Comparison of ENCODE assay signal across 9 mouse cellular contexts in the genomic region with DNA sequence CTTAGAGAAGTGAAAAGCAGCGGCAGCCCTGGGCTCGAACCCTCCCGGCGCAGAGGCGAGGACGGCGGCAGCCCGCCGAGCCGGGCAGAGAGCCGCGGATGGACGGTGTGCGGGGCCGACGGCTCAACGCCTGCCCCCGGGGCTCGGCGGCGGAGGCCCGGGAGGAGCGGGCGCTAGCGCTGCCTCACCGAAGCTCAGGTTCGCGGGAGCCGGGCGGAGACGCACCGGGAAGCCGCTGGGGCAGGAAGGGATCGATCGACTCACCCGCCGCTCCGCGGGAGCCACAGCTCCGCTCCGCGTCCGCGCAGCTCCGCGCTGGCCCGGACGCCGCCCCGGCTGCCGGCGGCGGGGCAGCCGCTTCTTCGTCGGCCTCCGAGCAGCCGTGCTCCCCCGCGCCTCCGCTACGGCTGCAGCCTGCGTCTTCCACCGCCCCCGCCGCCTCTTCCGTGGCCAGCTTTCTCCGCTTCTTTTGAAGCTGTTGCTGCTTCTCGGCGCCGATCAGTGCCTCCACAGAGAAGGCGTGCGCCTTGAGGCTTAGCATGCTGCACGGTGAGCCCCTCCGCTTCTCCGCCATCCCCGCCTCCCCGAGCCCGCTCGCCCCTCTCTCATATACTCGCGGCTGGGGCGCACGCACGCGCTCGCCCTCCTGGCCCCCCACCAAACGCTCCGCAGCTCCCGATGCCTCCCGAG. TPM values are rescaled to one million over a fixed set of nuclear protein-coding genes. Genes with fewer than 3 reads are reported as not detected.
A peak's percentile ranks its signal among the peaks of the same experiment; 100 is the strongest.
DNase-seq lines count a peak whose midpoint lies in the region; ATAC-seq lines count a peak whose summit lies in the region.
"Had no signal": no experiment of that assay in that cellular context is flagged by ENCODE, and none has a peak within 500 bp of the region (broad histone marks: within the 10 kb centered on the region; RNA-seq: fewer than 3 reads in every experiment).

No protein-coding gene starts in this region.

- DNase-seq in cerebellum, postnatal 14 days = peak; percentile 32 to 49
- no peak for DNase-seq in cerebellum, adult 9-10 months
- DNase-seq in thymus, postnatal 4 days = peak; percentile 17
- DNase-seq in thymus, postnatal 0 days (ENCODE audit: low spot score) = no peak

- H3K4me2 ChIP-seq in limb, embryonic 12.5 days = peak overlapping the region; percentile 73
- peak overlapping the region; percentile 51 for H3K4me2 ChIP-seq in neural tube, embryonic 14.5 days (ENCODE audit: low read depth, low read length)

- peak; percentile 21 for ATAC-seq in granulocyte monocyte progenitor cell, adult 5-6 weeks (replicated peaks; ENCODE audit: poor library complexity, severe bottlenecking)
- ATAC-seq in limb, embryonic 12.5 days (ENCODE audit: insufficient number of reproducible peaks, insufficient read depth, low FRiP score, low TSS enrichment, low read depth) = no peak
- ATAC-seq in neural tube, embryonic 14.5 days (ENCODE audit: low read depth) = peak; percentile 53
- ATAC-seq in monocyte, adult 5-6 weeks (replicated peaks; ENCODE audit: insufficient number of reproducible peaks, low FRiP score, low TSS enrichment, poor library complexity, severe bottlenecking) = no peak

- no peaks in the 10 kb centered on the region for H3K9me3 ChIP-seq in limb, embryonic 12.5 days
- no peaks in the 10 kb centered on the region for H3K9me3 ChIP-seq in neural tube, embryonic 14.5 days (ENCODE audit: control insufficient read depth, low read length)

- peak overlapping the region; percentile 98 for H3K27ac ChIP-seq in limb, embryonic 12.5 days
- no peak overlapping the region for H3K27ac ChIP-seq in neural tube, embryonic 14.5 days (ENCODE audit: low read depth, low read length)

- peaks cover 41% of the 10 kb centered on the region for H3K4me1 ChIP-seq in limb, embryonic 12.5 days (replicated peaks)
- peaks cover 9% of the 10 kb centered on the region for H3K4me1 ChIP-seq in neural tube, embryonic 14.5 days (ENCODE audit: control insufficient read depth, insufficient read depth, low read length)

- 1% methylated on average over 85 of the region's 91 CpGs for WGBS in limb, embryonic 12.5 days
- under 1% methylated on average over 65 of the region's 91 CpGs for WGBS in neural tube, embryonic 14.5 days

- peaks cover 4% of the 10 kb centered on the region; the same call in 1 of the 2 replicates for H3K36me3 ChIP-seq in limb, embryonic 12.5 days
- H3K36me3 ChIP-seq in neural tube, embryonic 14.5 days (ENCODE audit: control insufficient read depth, insufficient read depth, low read length) = no peaks in the 10 kb centered on the region

- peak overlapping the region; percentile 100 for H3K9ac ChIP-seq in limb, embryonic 12.5 days (replicated peaks)
- H3K9ac ChIP-seq in neural tube, embryonic 14.5 days (replicated peaks; ENCODE audit: low read depth, low read length) = peak overlapping the region; percentile 41

- peak overlapping the region; percentile 92 for H3K4me3 ChIP-seq in limb, embryonic 12.5 days (replicated peaks)
- peak overlapping the region; percentile 38 for H3K4me3 ChIP-seq in neural tube, embryonic 14.5 days (ENCODE audit: low read depth, low read length)

- H3K27me3 ChIP-seq in limb, embryonic 12.5 days = peaks cover 49% of the 10 kb centered on the region
- peaks cover 50% of the 10 kb centered on the region for H3K27me3 ChIP-seq in neural tube, embryonic 14.5 days (ENCODE audit: control insufficient read depth, insufficient read depth, low read length)

RNA-seq across cellular contexts. Expression of gene Tbx18, which starts 0.6 kb away (rescaled TPM):
- 0.27 and 0.31 TPM in 2 replicates for polyA plus RNA-seq in thymus, postnatal 0 days (2015; fragmentation: Nextera tagmentation; extraction: Ambion mirVana)
- not detected in 2 replicates for total RNA-seq in granulocyte monocyte progenitor cell, adult 5-6 weeks (2014; fragmentation: Nextera tagmentation)
- total RNA-seq in granulocyte monocyte progenitor cell, adult 5-6 weeks (2017) = not detected in 2 replicates
- polyA plus RNA-seq in limb, embryonic 12.5 days (2016; fragmentation: Nextera tagmentation; extraction: Ambion mirVana) = 28.0 and 35.3 TPM in 2 replicates
- polyA plus RNA-seq in neural tube, embryonic 14.5 days (2014; fragmentation: Nextera tagmentation; extraction: Ambion mirVana) = 0.08 and 1.3 TPM in 2 replicates
- total RNA-seq in monocyte, adult 5-6 weeks (2017) = not detected in 3 replicates
- polyA plus RNA-seq: spleen, adult 2 months had no signal

Comparison
In these comparisons a context has a peak if more than half of its experiments do, and no peak if none do; other contexts are left out.
1. DNase-seq: peak in cerebellum, postnatal 14 days (2 of 2) and thymus, postnatal 4 days (single experiment); none in cerebellum, adult 9-10 months (single experiment) and thymus, postnatal 0 days (single experiment).
2. ATAC-seq: peak in granulocyte monocyte progenitor cell, adult 5-6 weeks (single experiment) and neural tube, embryonic 14.5 days (single experiment); none in limb, embryonic 12.5 days (single experiment) and monocyte, adult 5-6 weeks (single experiment).
3. RNA of gene Tbx18, which starts 0.6 kb away (polyA plus RNA-seq): 28.0 to 35.3 TPM in limb, embryonic 12.5 days; 0.27 to 0.31 TPM in thymus, postnatal 0 days and 0.08 to 1.3 TPM in neural tube, embryonic 14.5 days; every median in the first group is over 10 times any median in the second.